Mouse (Mus musculus): ENCODE data around the gene Zranb1.

- TF ChIP-seq CTCF (IDR thresholded peaks at IDR 0.05; ENCODE audit: extremely low read depth, insufficient read depth, insufficient read length, insufficient replicate concordance) (no peak), POLR2A (IDR thresholded peaks at IDR 0.05; ENCODE audit: low read depth, low read length) (no peak)
Observed at GRCm38 (mm10) chr7:132964395-132964794, 33.5 kb downstream of the Zranb1 start.

Measured in spleen, adult 2 months (tissue).